Mouse (Mus musculus): ENCODE measurements around the gene Hoxd12. TPM values are rescaled to one million over a fixed set of nuclear protein-coding genes. Genes with fewer than 3 reads are reported as not detected.

Gene Hoxd12
- polyA plus RNA-seq, 1 experiment, result not detected

GRCm38 (mm10) chr2:74681594-74682531, 7.0 kb downstream of the Hoxd12 start:
- TF ChIP-seq POLR2A (IDR thresholded peaks at IDR 0.05; ENCODE audit: borderline replicate concordance, control insufficient read depth, low read depth, low read length) (no peak), CTCF (IDR thresholded peaks at IDR 0.05; ENCODE audit: control insufficient read depth, insufficient read depth, low read length) (no peak)
- H3K4me3 ChIP-seq (replicated peaks; ENCODE audit: control insufficient read depth, low read depth, low read length), result no peak overlapping the region
- no peaks in the 10 kb centered on the region for H3K4me1 ChIP-seq (ENCODE audit: control insufficient read depth, insufficient read depth, low read length)
- 3% methylated on average over 78 of the region's 78 CpGs for WGBS
- peak overlapping the region; percentile 15; the same call in 1 of the 2 replicates for H3K27ac ChIP-seq (ENCODE audit: control insufficient read depth, insufficient read depth, low read depth, low read length, poor library complexity)

- WGBS, result 6% methylated on average over 49 of the region's 51 CpGs
- TF ChIP-seq CTCF (IDR thresholded peaks at IDR 0.05; ENCODE audit: control insufficient read depth, insufficient read depth, low read length), result no peak
- TF ChIP-seq POLR2A (IDR thresholded peaks at IDR 0.05; ENCODE audit: borderline replicate concordance, control insufficient read depth, low read depth, low read length), result no peak
- H3K4me1 ChIP-seq (ENCODE audit: control insufficient read depth, insufficient read depth, low read length), result no peaks in the 10 kb centered on the region
- H3K27ac ChIP-seq (ENCODE audit: control insufficient read depth, insufficient read depth, low read depth, low read length, poor library complexity), result no peak overlapping the region
- H3K4me3 ChIP-seq (replicated peaks; ENCODE audit: control insufficient read depth, low read depth, low read length), result no peak overlapping the region
These were observed 8.0 kb downstream of the Hoxd12 start for GRCm38 (mm10) chr2:74682796-74683195.

GRCm38 (mm10) chr2:74683471-74683951, 8.7 kb downstream of the Hoxd12 start:
- Histone ChIP-seq H3K4me1 (ENCODE audit: control insufficient read depth, insufficient read depth, low read length) (no peaks in the 10 kb centered on the region), H3K4me3 (replicated peaks; ENCODE audit: control insufficient read depth, low read depth, low read length) (no peak overlapping the region)
- 7% methylated on average over 18 of the region's 18 CpGs for WGBS

GRCm38 (mm10) chr2:74684106-74684505, 9.3 kb downstream of the Hoxd12 start:
- TF ChIP-seq CTCF (IDR thresholded peaks at IDR 0.05; ENCODE audit: control insufficient read depth, insufficient read depth, low read length), result no peak
- TF ChIP-seq POLR2A (IDR thresholded peaks at IDR 0.05; ENCODE audit: borderline replicate concordance, control insufficient read depth, low read depth, low read length), result no peak
- Histone ChIP-seq H3K4me1 (ENCODE audit: control insufficient read depth, insufficient read depth, low read length) (no peaks in the 10 kb centered on the region), H3K4me3 (replicated peaks; ENCODE audit: control insufficient read depth, low read depth, low read length) (no peak overlapping the region), H3K27ac (ENCODE audit: control insufficient read depth, insufficient read depth, low read depth, low read length, poor library complexity) (no peak overlapping the region)
- 9% methylated on average over 12 of the region's 12 CpGs for WGBS

More at GRCm38 (mm10) chr2:74683471-74683951, 8.7 kb downstream of the Hoxd12 start:
- H3K27ac ChIP-seq (ENCODE audit: control insufficient read depth, insufficient read depth, low read depth, low read length, poor library complexity), result no peak overlapping the region
- no peak for TF ChIP-seq POLR2A (IDR thresholded peaks at IDR 0.05; ENCODE audit: borderline replicate concordance, control insufficient read depth, low read depth, low read length)
- no peak for TF ChIP-seq CTCF (IDR thresholded peaks at IDR 0.05; ENCODE audit: control insufficient read depth, insufficient read depth, low read length)

GRCm38 (mm10) chr2:74685059-74685603, 10.3 kb downstream of the Hoxd12 start:
- Histone ChIP-seq H3K4me3 (replicated peaks; ENCODE audit: control insufficient read depth, low read depth, low read length) (no peak overlapping the region), H3K27ac (ENCODE audit: control insufficient read depth, insufficient read depth, low read depth, low read length, poor library complexity) (no peak overlapping the region), H3K4me1 (ENCODE audit: control insufficient read depth, insufficient read depth, low read length) (no peaks in the 10 kb centered on the region)
- TF ChIP-seq POLR2A (IDR thresholded peaks at IDR 0.05; ENCODE audit: borderline replicate concordance, control insufficient read depth, low read depth, low read length) (no peak), CTCF (IDR thresholded peaks at IDR 0.05; ENCODE audit: control insufficient read depth, insufficient read depth, low read length) (no peak)
- 24% methylated on average over 4 of the region's 4 CpGs for WGBS

- TF ChIP-seq CTCF (IDR thresholded peaks at IDR 0.05; ENCODE audit: control insufficient read depth, insufficient read depth, low read length) (0 out of 2 replicates have a peak, but pooled peaks have one; percentile 26), POLR2A (IDR thresholded peaks at IDR 0.05; ENCODE audit: borderline replicate concordance, control insufficient read depth, low read depth, low read length) (no peak)
- WGBS, result 13% methylated on average over 17 of the region's 17 CpGs
- no peak overlapping the region for H3K4me3 ChIP-seq (replicated peaks; ENCODE audit: control insufficient read depth, low read depth, low read length)
These were observed 11.6 kb downstream of the Hoxd12 start for GRCm38 (mm10) chr2:74686301-74686987.

GRCm38 (mm10) chr2:74686988-74687697, 12.3 kb downstream of the Hoxd12 start:
- 5% methylated on average over 27 of the region's 27 CpGs for WGBS
- TF ChIP-seq POLR2A (IDR thresholded peaks at IDR 0.05; ENCODE audit: borderline replicate concordance, control insufficient read depth, low read depth, low read length), result no peak
- no peak for TF ChIP-seq CTCF (IDR thresholded peaks at IDR 0.05; ENCODE audit: control insufficient read depth, insufficient read depth, low read length)
- Histone ChIP-seq H3K4me1 (ENCODE audit: control insufficient read depth, insufficient read depth, low read length) (no peaks in the 10 kb centered on the region), H3K4me3 (replicated peaks; ENCODE audit: control insufficient read depth, low read depth, low read length) (no peak overlapping the region), H3K27ac (ENCODE audit: control insufficient read depth, insufficient read depth, low read depth, low read length, poor library complexity) (no peak overlapping the region)

More at GRCm38 (mm10) chr2:74686301-74686987, 11.6 kb downstream of the Hoxd12 start:
- Histone ChIP-seq H3K27ac (ENCODE audit: control insufficient read depth, insufficient read depth, low read depth, low read length, poor library complexity) (no peak overlapping the region), H3K4me1 (ENCODE audit: control insufficient read depth, insufficient read depth, low read length) (no peaks in the 10 kb centered on the region)
